Mouse (Mus musculus): ENCODE results near the gene Treml4.

GRCm38 (mm10) chr17:48233789-48234188 is 30.3 kb upstream of the Treml4 start:
- TF ChIP-seq GATA1 (IDR thresholded peaks at IDR 0.05; ENCODE audit: low read length) = no peak
- no peak for TF ChIP-seq TAL1 (IDR thresholded peaks at IDR 0.05; ENCODE audit: low read length)

All from erythroblast, embryonic 14.5 days (primary cell).